Mouse (Mus musculus): ENCODE measurements around the gene Kras.

Gene Kras

GRCm38 (mm10) chr6:145193038-145193437 is 57.0 kb downstream of the Kras start:
- DNase-seq (ENCODE audit: low spot score), result no peak

DNA sequence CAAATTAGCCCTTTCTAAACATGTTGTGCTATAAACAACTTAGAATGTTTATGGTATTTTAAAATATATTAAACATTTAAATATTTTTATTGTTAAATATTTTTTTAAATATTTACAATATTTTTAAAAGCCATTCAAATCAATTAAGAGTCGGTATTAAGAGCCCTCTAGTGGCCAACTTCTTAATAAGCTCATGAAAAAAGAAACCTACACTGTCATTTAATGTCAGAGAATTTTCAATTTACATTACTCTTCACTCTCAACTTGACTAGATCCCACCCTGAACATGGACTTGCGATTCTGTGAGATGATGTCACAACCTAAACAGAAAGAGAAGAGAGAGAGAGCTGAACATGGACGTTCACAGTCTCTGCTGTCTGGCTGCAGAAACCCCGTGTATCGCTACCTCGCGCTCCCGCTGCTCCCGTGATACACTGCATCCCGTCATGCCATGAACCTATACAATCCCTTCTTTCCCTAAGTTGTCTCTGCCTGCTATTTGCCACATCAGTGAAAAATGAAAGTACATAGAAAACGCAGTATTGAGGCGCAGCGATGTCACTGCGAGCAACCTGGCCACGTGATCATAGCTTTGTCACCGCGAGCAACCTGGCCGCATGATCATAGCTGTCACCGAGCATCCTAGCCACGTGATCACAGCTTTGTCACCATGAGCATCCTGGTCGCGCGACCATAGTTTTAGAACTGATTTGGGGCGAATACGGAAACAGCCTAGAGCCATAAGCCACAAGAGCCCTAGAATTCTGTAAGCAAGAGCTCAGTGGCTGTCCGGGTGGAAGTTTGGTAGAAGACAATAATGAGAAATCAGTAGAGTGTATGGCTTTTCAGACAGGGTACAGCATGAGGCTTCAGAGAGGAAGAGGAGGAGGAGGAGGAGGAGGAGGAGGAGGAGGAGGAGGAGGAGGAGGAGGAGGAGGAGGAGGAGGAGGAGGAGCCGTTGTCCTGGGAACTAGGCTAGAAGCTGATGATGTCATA is 62.6 kb downstream of the Kras start:
- DNase-seq (ENCODE audit: low spot score), result no peak

DNA sequence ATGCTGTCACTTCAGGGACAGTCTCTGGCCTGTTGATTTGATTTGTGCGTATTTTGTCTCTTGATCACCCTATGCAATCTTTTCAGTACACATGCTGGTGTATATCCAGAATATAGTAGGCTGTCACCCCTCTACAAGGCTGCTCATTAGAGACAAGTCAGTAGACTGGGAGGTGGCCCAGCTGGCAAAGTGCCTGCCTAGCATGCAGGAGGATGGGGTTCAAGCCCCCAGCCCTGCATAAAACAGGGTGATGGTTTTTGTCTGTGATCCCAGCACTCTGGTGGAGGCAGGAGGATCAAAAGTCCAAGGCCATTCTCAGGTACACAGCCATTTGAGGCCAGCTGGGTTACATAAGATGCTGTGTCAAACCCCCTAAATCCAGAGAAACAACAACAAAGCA is 63.9 kb downstream of the Kras start:
- DNase-seq (ENCODE audit: low spot score), result no peak

DNA sequence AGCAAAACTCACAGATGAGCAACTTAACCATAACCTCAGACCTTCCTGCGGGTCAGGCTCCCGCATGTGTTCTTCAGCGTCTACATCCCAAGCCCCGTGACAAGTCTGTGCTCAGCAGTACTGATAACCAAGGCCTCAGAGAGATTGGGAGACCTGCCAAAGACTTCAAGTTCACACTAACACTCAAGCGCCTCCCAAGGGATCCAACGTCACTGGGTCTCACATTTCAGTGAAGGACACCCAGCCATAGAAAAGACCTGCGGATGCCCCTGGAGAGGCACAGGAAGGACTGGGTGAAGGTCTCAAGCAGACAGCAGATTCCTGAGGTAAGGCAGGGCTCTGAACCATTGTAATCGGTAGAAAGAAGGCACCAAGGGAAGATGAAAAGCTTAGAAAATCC is 68.0 kb downstream of the Kras start:
- no peak for DNase-seq (ENCODE audit: low spot score)

- DNase-seq (ENCODE audit: low spot score), result no peak
These were observed 70.4 kb downstream of the Kras start for GRCm38 (mm10) chr6:145179665-145180064.

- no peak for DNase-seq (ENCODE audit: low spot score)
These were observed 73.6 kb downstream of the Kras start for GRCm38 (mm10) chr6:145176474-145176873.

DNA sequence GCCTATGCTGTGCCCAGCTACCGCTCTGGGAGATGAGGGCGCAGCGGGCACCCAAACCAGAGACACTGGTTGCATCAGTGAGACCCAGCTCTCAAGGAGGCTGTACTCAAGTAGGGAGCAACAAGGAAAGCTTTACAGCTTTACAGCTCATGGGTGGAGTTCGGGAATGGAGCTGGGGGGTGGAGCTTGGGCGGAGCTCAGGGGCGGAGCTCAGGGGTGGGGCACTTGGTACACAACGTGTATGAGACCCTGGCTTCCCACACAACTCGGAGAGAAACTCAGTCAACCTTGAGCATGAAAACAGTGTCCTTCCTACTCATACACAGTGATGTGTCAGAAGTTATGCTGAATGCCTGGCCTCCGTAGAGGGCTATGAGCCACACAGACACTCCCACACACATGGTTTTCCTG is 74.5 kb downstream of the Kras start:
- no peak for DNase-seq (ENCODE audit: low spot score)

- DNase-seq (ENCODE audit: low spot score), result peak; percentile 77
These were observed 76.3 kb downstream of the Kras start for GRCm38 (mm10) chr6:145173781-145174191.

DNA sequence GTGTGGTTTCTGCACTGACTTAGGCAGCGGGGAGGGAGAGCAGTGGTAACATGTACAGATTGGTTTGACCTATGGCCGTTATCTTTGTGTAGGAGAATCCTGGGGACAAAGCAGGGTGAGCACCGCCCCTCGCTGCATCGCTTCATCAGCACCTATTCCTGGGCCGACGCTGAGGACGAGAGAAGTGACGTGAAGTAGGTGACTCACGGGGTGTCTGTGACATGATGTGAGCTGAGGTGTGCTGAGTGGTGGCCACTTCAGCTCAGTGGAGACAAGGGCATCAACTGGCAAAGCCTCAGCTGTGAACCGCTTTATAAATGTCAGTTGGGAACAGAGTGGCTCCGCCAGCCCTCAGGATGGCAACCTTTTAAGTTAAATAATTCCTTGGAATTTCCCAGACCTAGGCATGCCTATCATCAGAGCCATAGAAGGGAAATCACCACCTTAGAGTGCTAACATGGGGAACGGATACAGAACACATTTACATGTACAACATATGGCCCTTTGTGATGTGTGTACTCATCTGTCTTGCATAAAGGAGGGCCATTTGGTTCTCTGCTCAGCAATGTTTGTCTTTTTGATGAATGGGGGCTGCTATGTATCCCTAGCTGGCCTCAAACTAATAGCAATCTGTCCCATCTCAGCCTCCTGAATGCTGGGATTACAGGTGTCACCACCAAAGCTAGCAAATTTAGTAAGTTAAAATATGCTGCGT is 78.0 kb downstream of the Kras start:
- DNase-seq (ENCODE audit: low spot score), result no peak
